Mouse (Mus musculus): ENCODE data around the gene Nudt16l1. TPM values are rescaled to one million over a fixed set of nuclear protein-coding genes. Genes with fewer than 3 reads are reported as not detected.

Gene Nudt16l1
- polyA plus RNA-seq, 1 experiment, result 137 TPM

DNA sequence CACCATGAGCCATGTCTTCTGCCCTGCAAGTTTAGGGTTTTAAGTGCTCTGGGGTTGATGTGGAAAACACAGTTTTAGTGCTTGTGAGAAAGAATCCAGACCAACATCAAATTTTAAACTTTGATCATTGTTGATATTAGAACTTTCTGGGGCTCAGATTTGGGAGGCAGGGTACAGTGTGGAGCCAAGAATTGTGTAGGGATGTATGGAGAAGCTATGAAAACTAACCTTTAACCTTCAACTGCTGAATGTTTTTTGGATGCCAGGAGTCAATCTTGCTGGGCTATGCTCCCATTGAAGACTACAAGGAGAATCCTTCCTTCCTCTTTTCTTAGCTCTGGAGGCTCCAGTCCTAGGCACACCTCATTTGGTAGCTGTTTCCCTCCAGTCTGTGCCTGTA is 32.0 kb upstream of the Nudt16l1 start:
- Histone ChIP-seq H3K4me1 (ENCODE audit: control insufficient read depth, insufficient read depth, low read length) (peaks cover 34% of the 10 kb centered on the region; the same call in 1 of the 2 replicates), H3K36me3 (ENCODE audit: control insufficient read depth, insufficient read depth, low read length) (peaks cover 1% of the 10 kb centered on the region; the same call in 1 of the 2 replicates), H3K4me3 (ENCODE audit: insufficient read depth, low read depth, low read length) (no peak overlapping the region), H3K27ac (ENCODE audit: insufficient read depth, low read depth, low read length) (no peak overlapping the region), H3K27me3 (replicated peaks; ENCODE audit: control insufficient read depth, insufficient read depth, low read length) (no peaks in the 10 kb centered on the region)
- DNase-seq, result no peak
- TF ChIP-seq POLR2A (IDR thresholded peaks at IDR 0.05; ENCODE audit: low read depth, low read length), result no peak
- TF ChIP-seq CTCF (conservative IDR thresholded peaks at IDR 0.05; ENCODE audit: insufficient read depth, insufficient read length, low read depth, low read length), result no peak

DNA sequence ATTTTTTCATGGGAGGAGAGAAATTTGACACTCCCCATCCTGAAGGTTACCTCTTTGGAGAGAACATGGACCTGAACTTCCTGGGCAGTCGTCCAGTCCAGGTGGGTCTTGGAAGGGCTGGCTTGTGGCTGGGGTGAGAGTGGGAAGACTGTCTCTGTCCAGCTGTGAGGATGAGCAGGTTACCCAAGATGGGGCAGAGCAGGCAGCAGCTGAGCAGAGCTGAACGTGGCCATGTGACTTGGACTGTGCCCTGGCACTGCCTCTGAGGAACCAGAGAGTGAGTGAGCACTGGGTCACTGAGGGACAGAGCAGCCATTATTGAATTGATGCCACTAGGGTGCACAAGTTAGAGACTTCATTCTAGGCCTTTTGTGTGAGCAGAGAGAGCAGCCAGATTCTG is 31.2 kb upstream of the Nudt16l1 start:
- 24% methylated on average over 2 of the region's 2 CpGs for WGBS
- H3K27ac ChIP-seq (ENCODE audit: insufficient read depth, low read depth, low read length), result 0 out of 2 replicates have a peak overlapping the region, but pooled peaks have one; percentile 18
- peak; percentile 75 for DNase-seq
- H3K27me3 ChIP-seq (replicated peaks; ENCODE audit: control insufficient read depth, insufficient read depth, low read length), result no peaks in the 10 kb centered on the region
- H3K36me3 ChIP-seq (ENCODE audit: control insufficient read depth, insufficient read depth, low read length), result peaks cover 1% of the 10 kb centered on the region
- H3K4me1 ChIP-seq (ENCODE audit: control insufficient read depth, insufficient read depth, low read length), result peaks cover 34% of the 10 kb centered on the region; the same call in 1 of the 2 replicates
- H3K4me3 ChIP-seq (ENCODE audit: insufficient read depth, low read depth, low read length), result no peak overlapping the region
- TF ChIP-seq CTCF (conservative IDR thresholded peaks at IDR 0.05; ENCODE audit: insufficient read depth, insufficient read length, low read depth, low read length) (no peak), POLR2A (IDR thresholded peaks at IDR 0.05; ENCODE audit: low read depth, low read length) (no peak)

DNA sequence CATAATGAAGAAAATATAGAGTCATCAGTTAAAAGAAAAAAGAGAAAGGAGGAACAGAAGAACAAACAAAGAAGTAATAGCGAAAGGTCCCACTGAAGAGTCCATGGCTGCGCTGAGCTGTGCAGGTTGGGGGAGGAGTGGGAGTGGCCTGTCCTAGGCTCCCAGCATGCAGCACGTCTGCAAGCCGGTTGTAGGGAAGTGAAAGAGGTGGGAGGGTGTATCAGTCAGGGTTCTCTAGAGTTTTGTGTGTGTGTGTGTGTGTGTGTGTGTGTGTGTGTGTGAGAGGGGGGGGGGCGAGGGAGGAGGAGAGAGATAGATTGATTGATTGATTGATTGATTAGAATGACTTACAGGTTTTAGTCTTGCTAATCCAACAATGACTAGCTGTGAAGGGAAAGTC is 30.6 kb upstream of the Nudt16l1 start:
- Histone ChIP-seq H3K4me3 (ENCODE audit: insufficient read depth, low read depth, low read length) (no peak overlapping the region), H3K27ac (ENCODE audit: insufficient read depth, low read depth, low read length) (no peak overlapping the region), H3K4me1 (ENCODE audit: control insufficient read depth, insufficient read depth, low read length) (peaks cover 32% of the 10 kb centered on the region; the same call in 1 of the 2 replicates), H3K27me3 (replicated peaks; ENCODE audit: control insufficient read depth, insufficient read depth, low read length) (no peaks in the 10 kb centered on the region), H3K36me3 (ENCODE audit: control insufficient read depth, insufficient read depth, low read length) (peaks cover 1% of the 10 kb centered on the region)
- no peak for TF ChIP-seq CTCF (conservative IDR thresholded peaks at IDR 0.05; ENCODE audit: insufficient read depth, insufficient read length, low read depth, low read length)
- TF ChIP-seq POLR2A (IDR thresholded peaks at IDR 0.05; ENCODE audit: low read depth, low read length), result no peak
- no peak for DNase-seq
- 56% methylated on average over 5 of the region's 5 CpGs for WGBS

DNA sequence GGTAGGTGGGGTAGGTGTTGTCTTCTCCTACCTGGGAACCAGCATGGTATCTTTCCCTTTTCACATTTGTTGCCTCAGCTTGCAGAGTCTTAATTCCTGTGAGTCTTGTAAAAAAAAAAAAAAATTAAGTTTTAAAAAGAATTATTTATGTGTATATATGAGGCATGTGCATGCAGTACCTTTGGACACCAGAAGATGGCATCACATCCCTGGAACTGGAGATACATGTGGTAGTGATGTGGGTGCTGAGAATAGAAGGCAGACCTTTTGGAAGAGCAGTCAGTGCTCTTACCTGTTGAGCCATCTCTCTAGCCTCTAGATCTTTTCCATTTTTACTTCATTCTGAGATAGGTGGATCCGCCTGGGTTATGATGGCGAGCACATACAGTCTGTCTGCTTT is 28.8 kb upstream of the Nudt16l1 start:
- peaks cover 28% of the 10 kb centered on the region; the same call in 1 of the 2 replicates for H3K4me1 ChIP-seq (ENCODE audit: control insufficient read depth, insufficient read depth, low read length)
- 0 out of 2 replicates have a peak, but pooled peaks have one; percentile 25 for TF ChIP-seq CTCF (conservative IDR thresholded peaks at IDR 0.05; ENCODE audit: insufficient read depth, insufficient read length, low read depth, low read length)
- no peak for TF ChIP-seq POLR2A (IDR thresholded peaks at IDR 0.05; ENCODE audit: low read depth, low read length)
- DNase-seq, result no peak

DNA sequence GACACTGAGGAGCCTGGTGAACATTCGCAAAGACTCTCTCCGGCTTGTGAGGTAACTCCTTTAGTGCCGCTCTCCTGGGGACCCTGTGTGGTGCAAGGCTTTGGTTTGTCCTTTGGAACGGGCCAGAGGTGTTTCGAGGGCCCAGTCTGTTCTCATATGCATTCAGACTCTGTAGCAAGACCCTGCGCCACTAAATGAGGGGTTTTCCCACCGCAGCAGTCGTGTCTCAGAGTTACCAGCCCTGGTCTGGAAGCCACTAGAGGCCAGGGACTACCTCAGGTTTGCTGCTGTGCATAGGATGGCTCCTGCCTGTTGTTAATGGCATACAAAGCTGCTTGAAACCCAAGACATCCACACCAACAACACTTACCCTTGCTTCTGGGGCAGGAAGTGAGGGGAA is 27.8 kb upstream of the Nudt16l1 start:
- H3K4me3 ChIP-seq (ENCODE audit: insufficient read depth, low read depth, low read length), result no peak overlapping the region
- peaks cover 21% of the 10 kb centered on the region; the same call in 1 of the 2 replicates for H3K4me1 ChIP-seq (ENCODE audit: control insufficient read depth, insufficient read depth, low read length)
- H3K27ac ChIP-seq (ENCODE audit: insufficient read depth, low read depth, low read length), result no peak overlapping the region
- no peaks in the 10 kb centered on the region for H3K27me3 ChIP-seq (replicated peaks; ENCODE audit: control insufficient read depth, insufficient read depth, low read length)
- no peak for TF ChIP-seq CTCF (conservative IDR thresholded peaks at IDR 0.05; ENCODE audit: insufficient read depth, insufficient read length, low read depth, low read length)
- TF ChIP-seq POLR2A (IDR thresholded peaks at IDR 0.05; ENCODE audit: low read depth, low read length), result no peak
- peaks cover 1% of the 10 kb centered on the region for H3K36me3 ChIP-seq (ENCODE audit: control insufficient read depth, insufficient read depth, low read length)
- 95% methylated on average over 8 of the region's 8 CpGs for WGBS
- no peak for DNase-seq

More for the DNA sequence above, 28.8 kb upstream of the Nudt16l1 start:
- 98% methylated on average over 2 of the region's 2 CpGs for WGBS
- Histone ChIP-seq H3K36me3 (ENCODE audit: control insufficient read depth, insufficient read depth, low read length) (peaks cover 1% of the 10 kb centered on the region), H3K27ac (ENCODE audit: insufficient read depth, low read depth, low read length) (no peak overlapping the region), H3K27me3 (replicated peaks; ENCODE audit: control insufficient read depth, insufficient read depth, low read length) (no peaks in the 10 kb centered on the region), H3K4me3 (ENCODE audit: insufficient read depth, low read depth, low read length) (no peak overlapping the region)

DNA sequence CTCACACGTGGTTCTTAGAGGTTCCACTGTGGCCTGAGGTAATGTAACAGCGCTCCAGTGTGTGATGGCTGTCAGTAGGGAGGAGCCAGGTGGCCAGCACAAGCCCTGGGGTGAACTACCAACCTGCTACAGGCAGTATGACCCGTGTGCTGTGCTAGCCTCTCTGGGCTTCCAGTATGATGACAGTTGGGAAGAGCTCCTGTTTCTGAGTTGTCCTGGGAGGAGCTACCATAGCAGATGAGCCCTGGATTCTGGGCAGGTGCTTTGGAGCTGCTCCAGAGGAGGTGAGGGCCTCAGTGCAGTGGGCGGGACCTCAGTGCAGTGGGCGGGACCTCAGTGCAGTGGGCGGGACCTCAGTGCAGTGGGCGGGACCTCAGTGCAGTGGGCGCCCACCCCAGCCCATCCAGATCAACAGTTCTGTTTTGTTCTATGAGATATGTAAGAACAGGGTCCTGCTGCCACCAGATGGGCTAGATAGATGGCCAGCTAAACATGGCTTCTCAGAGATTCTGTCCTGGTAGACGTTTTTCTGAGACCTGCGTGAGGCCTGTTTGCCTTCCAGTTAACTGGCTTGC is 26.4 kb upstream of the Nudt16l1 start:
- Histone ChIP-seq H3K4me1 (ENCODE audit: control insufficient read depth, insufficient read depth, low read length) (peaks cover 17% of the 10 kb centered on the region; the same call in 1 of the 2 replicates), H3K27me3 (replicated peaks; ENCODE audit: control insufficient read depth, insufficient read depth, low read length) (no peaks in the 10 kb centered on the region), H3K4me3 (ENCODE audit: insufficient read depth, low read depth, low read length) (no peak overlapping the region), H3K36me3 (ENCODE audit: control insufficient read depth, insufficient read depth, low read length) (peaks cover 3% of the 10 kb centered on the region), H3K27ac (ENCODE audit: insufficient read depth, low read depth, low read length) (peak overlapping the region; percentile 31; the same call in 1 of the 2 replicates)
- TF ChIP-seq CTCF (conservative IDR thresholded peaks at IDR 0.05; ENCODE audit: insufficient read depth, insufficient read length, low read depth, low read length), result no peak
- no peak for TF ChIP-seq POLR2A (IDR thresholded peaks at IDR 0.05; ENCODE audit: low read depth, low read length)
- peak; percentile 49 for DNase-seq
- 80% methylated on average over 10 of the region's 10 CpGs for WGBS

DNA sequence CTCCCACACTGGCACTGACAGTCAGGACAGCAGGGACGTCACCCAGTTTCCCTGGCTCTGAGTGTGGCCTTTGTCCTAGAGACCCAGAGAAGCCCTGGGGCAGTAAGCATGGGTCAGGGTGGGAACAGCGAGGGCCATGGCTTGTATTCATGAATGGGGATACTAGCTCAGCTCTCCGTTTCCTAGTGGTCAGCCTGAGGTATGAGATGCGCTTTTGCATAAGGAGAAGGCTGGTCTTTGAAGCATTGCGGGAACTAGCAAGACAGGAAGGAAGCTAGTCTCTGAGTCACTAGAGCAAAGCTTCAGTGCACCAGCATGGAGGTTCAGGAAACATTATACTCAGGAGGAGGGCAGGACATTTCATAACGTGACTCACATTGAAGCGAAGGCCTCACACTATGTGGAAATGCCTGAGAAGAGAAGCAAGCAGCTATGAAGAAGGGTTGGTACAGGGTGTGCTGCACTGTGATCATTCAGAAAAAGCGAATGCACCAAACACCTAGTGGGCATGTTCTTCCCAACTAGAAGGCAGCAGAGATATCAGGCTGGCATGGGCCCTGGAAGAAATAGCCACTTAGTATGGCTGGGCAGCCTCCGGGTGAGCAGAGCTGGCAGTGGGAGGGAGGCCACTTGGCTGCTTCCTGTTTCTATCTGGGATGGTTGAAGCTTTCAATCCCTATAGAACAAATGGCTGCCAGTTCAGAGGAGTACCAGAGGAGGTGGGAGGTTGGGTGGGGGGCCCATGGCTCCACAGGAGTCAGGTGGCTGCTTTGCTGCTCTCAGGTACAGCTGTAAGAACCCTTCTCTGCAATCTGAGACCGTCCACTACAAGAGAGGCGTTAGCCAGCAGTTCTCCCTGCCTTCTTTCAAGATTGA is 25.4 kb upstream of the Nudt16l1 start:
- peak; percentile 32 for DNase-seq
- H3K4me3 ChIP-seq (ENCODE audit: insufficient read depth, low read depth, low read length), result no peak overlapping the region
- TF ChIP-seq POLR2A (IDR thresholded peaks at IDR 0.05; ENCODE audit: low read depth, low read length) (no peak), CTCF (conservative IDR thresholded peaks at IDR 0.05; ENCODE audit: insufficient read depth, insufficient read length, low read depth, low read length) (no peak)
- peaks cover 3% of the 10 kb centered on the region for H3K36me3 ChIP-seq (ENCODE audit: control insufficient read depth, insufficient read depth, low read length)
- WGBS, result 38% methylated on average over 11 of the region's 11 CpGs
- H3K4me1 ChIP-seq (ENCODE audit: control insufficient read depth, insufficient read depth, low read length), result peaks cover 12% of the 10 kb centered on the region; the same call in 1 of the 2 replicates
- peak overlapping the region; percentile 57 for H3K27ac ChIP-seq (ENCODE audit: insufficient read depth, low read depth, low read length)
- H3K27me3 ChIP-seq (replicated peaks; ENCODE audit: control insufficient read depth, insufficient read depth, low read length), result no peaks in the 10 kb centered on the region

Measured in kidney, adult 2 months (tissue).